Mouse (Mus musculus): Measurements from ENCODE around the gene T2.
"Not testable (repeated sequence)": the region's sequence is repeated elsewhere in the genome, so short reads cannot be mapped to it uniquely, and the experiment has no call there.

DNA sequence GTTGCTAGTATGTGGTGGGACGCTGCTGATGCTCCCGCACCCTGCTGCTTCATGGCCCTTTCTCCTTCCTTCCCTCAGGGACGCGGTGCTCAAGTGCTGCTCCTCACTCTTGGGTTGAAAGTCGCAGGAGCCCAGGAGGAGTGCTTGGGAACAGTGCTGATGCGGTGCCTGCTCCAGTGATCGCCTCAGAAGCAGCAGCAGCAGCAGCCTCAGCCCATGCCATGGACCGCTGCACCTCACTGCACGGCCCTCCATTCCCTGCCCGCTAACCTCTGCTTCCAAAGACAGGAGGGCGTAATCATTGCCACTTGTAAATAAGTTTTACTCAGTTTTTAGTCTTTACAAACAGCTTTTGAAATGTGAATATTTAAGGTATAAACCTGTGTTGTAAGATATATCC, 28.9 kb upstream of the T2 start:
- TF ChIP-seq EP300 (IDR thresholded peaks at IDR 0.05; ENCODE audit: insufficient read depth, low read depth, low read length); POLR2A (IDR thresholded peaks at IDR 0.05; ENCODE audit: insufficient read depth, low read length); CTCF (IDR thresholded peaks at IDR 0.05; ENCODE audit: low read depth, low read length): not testable (repeated sequence)

Measured in ES-Bruce4 (cell line).